Mouse (Mus musculus): ENCODE results near the gene Faf2. TPM values are rescaled to one million over a fixed set of nuclear protein-coding genes. Genes with fewer than 3 reads are reported as not detected.

Gene Faf2
- polyA plus RNA-seq (2016; fragmentation: Nextera tagmentation; extraction: Ambion mirVana): 88.8 and 94.4 TPM in 2 replicates

GRCm38 (mm10) chr13:54621155-54621932 is at the start of gene Faf2:
Faf2 (plus strand) TSS chr13:54621784.
- H3K36me3 ChIP-seq: peaks cover 13% of the 10 kb centered on the region; the same call in 1 of the 2 replicates
- H3K4me1 ChIP-seq (replicated peaks): peaks cover 12% of the 10 kb centered on the region
- H3K27me3 ChIP-seq: no peaks in the 10 kb centered on the region
- H3K4me3 ChIP-seq (replicated peaks): peak within 1 kb of the TSS; percentile 92
- peak within 1 kb of the TSS; percentile 89 for H3K4me2 ChIP-seq
- peak within 1 kb of the TSS; percentile 89 for H3K9ac ChIP-seq (replicated peaks)
- peak within 1 kb of the TSS; percentile 82 for H3K27ac ChIP-seq
- no peaks in the 10 kb centered on the region for H3K9me3 ChIP-seq
- WGBS: 11% methylated on average over 44 of the region's 44 CpGs
- peak; percentile 94 for ATAC-seq (ENCODE audit: insufficient number of reproducible peaks, insufficient read depth, low FRiP score, low TSS enrichment, low read depth)

GRCm38 (mm10) chr13:54572621-54573020 is 49.0 kb upstream of the Faf2 start:
- Histone ChIP-seq H3K27me3 (peaks cover 9% of the 10 kb centered on the region), H3K4me2 (no peak overlapping the region), H3K36me3 (peaks cover 17% of the 10 kb centered on the region), H3K9me3 (no peaks in the 10 kb centered on the region), H3K27ac (no peak overlapping the region), H3K4me1 (replicated peaks) (peaks cover 9% of the 10 kb centered on the region), H3K9ac (replicated peaks) (no peak overlapping the region), H3K4me3 (replicated peaks) (no peak overlapping the region)
- WGBS: 84% methylated on average over 4 of the region's 4 CpGs
- ATAC-seq (ENCODE audit: insufficient number of reproducible peaks, insufficient read depth, low FRiP score, low TSS enrichment, low read depth): no peak

- Histone ChIP-seq H3K4me3 (replicated peaks) (peak within 1 kb of the TSS; percentile 93), H3K27me3 (peaks cover 9% of the 10 kb centered on the region), H3K9ac (replicated peaks) (peak within 1 kb of the TSS; percentile 91), H3K9me3 (no peaks in the 10 kb centered on the region), H3K27ac (peak within 1 kb of the TSS; percentile 85), H3K4me2 (peak within 1 kb of the TSS; percentile 91), H3K4me1 (replicated peaks) (peaks cover 9% of the 10 kb centered on the region), H3K36me3 (peaks cover 40% of the 10 kb centered on the region)
- WGBS: under 1% methylated on average over 55 of the region's 55 CpGs
- peak; percentile 89 for ATAC-seq (ENCODE audit: insufficient number of reproducible peaks, insufficient read depth, low FRiP score, low TSS enrichment, low read depth)
Observed at GRCm38 (mm10) chr13:54574854-54575481, 46.6 kb upstream of the Faf2 start, which contains the start of gene Arl10. Arl10 (plus strand) TSS chr13:54575015.

- 3% methylated on average over 19 of the region's 19 CpGs for WGBS
- peak overlapping the region; percentile 91 for H3K4me2 ChIP-seq
- H3K27ac ChIP-seq: peak overlapping the region; percentile 85
- H3K9me3 ChIP-seq: no peaks in the 10 kb centered on the region
- peaks cover 9% of the 10 kb centered on the region for H3K4me1 ChIP-seq (replicated peaks)
- H3K9ac ChIP-seq (replicated peaks): peak overlapping the region; percentile 91
- H3K36me3 ChIP-seq: peaks cover 46% of the 10 kb centered on the region
- H3K27me3 ChIP-seq: peaks cover 9% of the 10 kb centered on the region
- peak overlapping the region; percentile 93 for H3K4me3 ChIP-seq (replicated peaks)
- no peak for ATAC-seq (ENCODE audit: insufficient number of reproducible peaks, insufficient read depth, low FRiP score, low TSS enrichment, low read depth)
Observed at GRCm38 (mm10) chr13:54575489-54575888, 46.1 kb upstream of the Faf2 start.

GRCm38 (mm10) chr13:54577652-54578507 is 43.7 kb upstream of the Faf2 start:
- 90% methylated on average over 21 of the region's 21 CpGs for WGBS
- Histone ChIP-seq H3K27ac (no peak overlapping the region), H3K36me3 (peaks cover 70% of the 10 kb centered on the region), H3K4me1 (replicated peaks) (peaks cover 9% of the 10 kb centered on the region), H3K9me3 (no peaks in the 10 kb centered on the region), H3K4me3 (replicated peaks) (no peak overlapping the region), H3K4me2 (no peak overlapping the region), H3K9ac (replicated peaks) (no peak overlapping the region), H3K27me3 (peaks cover 6% of the 10 kb centered on the region)
- ATAC-seq (ENCODE audit: insufficient number of reproducible peaks, insufficient read depth, low FRiP score, low TSS enrichment, low read depth): no peak

- no peaks in the 10 kb centered on the region for H3K9me3 ChIP-seq
- no peak for ATAC-seq (ENCODE audit: insufficient number of reproducible peaks, insufficient read depth, low FRiP score, low TSS enrichment, low read depth)
- WGBS: 81% methylated on average over 2 of the region's 2 CpGs
- H3K9ac ChIP-seq (replicated peaks): no peak overlapping the region
- H3K27me3 ChIP-seq: no peaks in the 10 kb centered on the region
- H3K4me1 ChIP-seq (replicated peaks): peaks cover under 1% of the 10 kb centered on the region; the same call in 1 of the 2 replicates
- no peak overlapping the region for H3K27ac ChIP-seq
- peaks cover 100% of the 10 kb centered on the region for H3K36me3 ChIP-seq
- no peak overlapping the region for H3K4me3 ChIP-seq (replicated peaks)
- H3K4me2 ChIP-seq: no peak overlapping the region
Observed at GRCm38 (mm10) chr13:54581385-54581784, 40.2 kb upstream of the Faf2 start.

- peaks cover 99% of the 10 kb centered on the region for H3K36me3 ChIP-seq
- 81% methylated on average over 10 of the region's 10 CpGs for WGBS
- H3K4me2 ChIP-seq: no peak overlapping the region
- H3K4me1 ChIP-seq (replicated peaks): no peaks in the 10 kb centered on the region
- H3K4me3 ChIP-seq (replicated peaks): no peak overlapping the region
- no peaks in the 10 kb centered on the region for H3K27me3 ChIP-seq
- H3K9me3 ChIP-seq: no peaks in the 10 kb centered on the region
- H3K27ac ChIP-seq: 0 out of 2 replicates have a peak overlapping the region, but pooled peaks have one; percentile 17
- H3K9ac ChIP-seq (replicated peaks): no peak overlapping the region
- ATAC-seq (ENCODE audit: insufficient number of reproducible peaks, insufficient read depth, low FRiP score, low TSS enrichment, low read depth): no peak
Observed at GRCm38 (mm10) chr13:54582126-54582525, 39.5 kb upstream of the Faf2 start.

GRCm38 (mm10) chr13:54582860-54583259 is 38.7 kb upstream of the Faf2 start:
- H3K27ac ChIP-seq: no peak overlapping the region
- no peak overlapping the region for H3K4me2 ChIP-seq
- WGBS: 89% methylated on average over 5 of the region's 5 CpGs
- H3K27me3 ChIP-seq: no peaks in the 10 kb centered on the region
- no peak for ATAC-seq (ENCODE audit: insufficient number of reproducible peaks, insufficient read depth, low FRiP score, low TSS enrichment, low read depth)
- no peak overlapping the region for H3K9ac ChIP-seq (replicated peaks)
- no peak overlapping the region for H3K4me3 ChIP-seq (replicated peaks)
- peaks cover 99% of the 10 kb centered on the region for H3K36me3 ChIP-seq
- no peaks in the 10 kb centered on the region for H3K9me3 ChIP-seq
- H3K4me1 ChIP-seq (replicated peaks): no peaks in the 10 kb centered on the region

- no peak overlapping the region for H3K4me3 ChIP-seq (replicated peaks)
- WGBS: 91% methylated on average over 11 of the region's 11 CpGs
- no peak overlapping the region for H3K4me2 ChIP-seq
- H3K4me1 ChIP-seq (replicated peaks): no peaks in the 10 kb centered on the region; the same call in 1 of the 2 replicates
- H3K9ac ChIP-seq (replicated peaks): no peak overlapping the region
- H3K36me3 ChIP-seq: peaks cover 78% of the 10 kb centered on the region
- ATAC-seq (ENCODE audit: insufficient number of reproducible peaks, insufficient read depth, low FRiP score, low TSS enrichment, low read depth): no peak
- no peak overlapping the region for H3K27ac ChIP-seq
- H3K27me3 ChIP-seq: no peaks in the 10 kb centered on the region
- H3K9me3 ChIP-seq: no peaks in the 10 kb centered on the region
Observed at GRCm38 (mm10) chr13:54585831-54586230, 35.8 kb upstream of the Faf2 start.

GRCm38 (mm10) chr13:54589414-54589995 is 32.1 kb upstream of the Faf2 start:
- peak overlapping the region; percentile 82 for H3K4me3 ChIP-seq (replicated peaks)
- H3K36me3 ChIP-seq: peaks cover 48% of the 10 kb centered on the region
- H3K4me1 ChIP-seq (replicated peaks): peaks cover 11% of the 10 kb centered on the region
- peak overlapping the region; percentile 69 for H3K4me2 ChIP-seq
- H3K9ac ChIP-seq (replicated peaks): peak overlapping the region; percentile 68
- no peaks in the 10 kb centered on the region for H3K27me3 ChIP-seq
- WGBS: 3% methylated on average over 24 of the region's 24 CpGs
- peak overlapping the region; percentile 66 for H3K27ac ChIP-seq
- no peaks in the 10 kb centered on the region for H3K9me3 ChIP-seq
- ATAC-seq (ENCODE audit: insufficient number of reproducible peaks, insufficient read depth, low FRiP score, low TSS enrichment, low read depth): peak; percentile 17; the same call in 1 of the 2 replicates
